Mouse (Mus musculus) adrenal gland (tissue): ENCODE data around the gene Oas1d.

ENCODE experiments used
- intact Hi-C: fragments of 180-260 bp; cut with DNase I; formaldehyde crosslinking; loops from one replicate; pipeline ENCODE4 v1.15.1; 2025

Oas1d gene

DNA sequence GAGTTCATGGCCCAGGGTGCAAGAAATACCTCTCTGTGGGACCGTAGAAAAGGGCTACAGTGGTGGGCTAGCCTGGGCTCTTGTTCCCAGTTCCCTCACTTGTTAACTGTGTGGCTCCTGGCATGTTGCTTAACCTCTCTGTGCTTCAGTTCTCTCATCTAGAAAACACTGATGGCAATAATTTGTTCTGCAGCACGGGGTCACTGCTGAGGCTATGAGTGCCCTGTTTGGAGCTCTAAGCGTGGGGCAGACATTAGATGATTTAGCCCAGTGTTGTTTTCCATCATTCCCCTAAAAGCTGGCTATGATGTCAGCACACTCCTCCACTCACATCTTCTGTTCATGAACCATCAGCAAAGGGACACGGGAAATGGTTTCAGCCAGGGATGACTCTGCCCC, 53.8 kb downstream of the Oas1d start:
- intact Hi-C loops = no loop called here

DNA sequence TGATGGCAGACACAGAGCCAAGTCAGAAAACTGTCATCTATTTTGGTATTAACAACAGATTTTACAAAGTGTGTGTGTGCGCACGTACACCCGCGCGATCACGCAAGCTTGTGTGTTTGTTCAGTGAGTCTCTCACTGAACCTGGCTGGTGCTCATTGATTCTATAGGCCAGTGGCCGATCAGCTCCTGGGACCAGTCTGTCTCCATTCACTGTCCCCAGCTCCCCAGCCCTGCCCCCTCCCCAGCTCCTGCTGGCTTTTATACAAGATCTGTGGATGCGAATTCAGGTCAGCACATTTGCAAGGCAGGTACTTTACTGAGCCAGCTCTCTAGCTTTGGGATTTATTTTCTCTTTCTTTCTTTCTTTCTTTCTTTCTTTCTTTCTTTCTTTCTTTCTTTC, 54.5 kb downstream of the Oas1d start:
- intact Hi-C loops = no loop called here

DNA sequence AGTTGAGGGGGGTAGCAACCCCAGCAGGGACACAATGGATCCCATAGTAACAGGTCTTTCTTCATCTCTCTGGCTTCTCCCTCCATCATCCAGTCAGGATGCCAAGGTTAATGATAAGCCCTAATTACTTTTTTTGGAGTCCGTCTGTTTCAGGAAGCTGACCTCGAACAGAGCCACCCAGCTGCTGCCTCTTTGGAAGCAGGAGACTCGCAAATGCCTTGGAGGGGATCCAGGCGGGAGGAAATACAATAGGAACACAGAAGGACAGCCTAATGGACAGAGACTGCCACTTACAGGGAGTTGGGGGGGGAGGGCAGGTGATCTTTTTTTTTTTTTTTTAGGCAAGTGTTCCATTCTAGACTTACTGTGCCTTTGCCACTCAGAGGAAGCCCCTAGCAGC, 55.4 kb downstream of the Oas1d start:
- intact Hi-C loops = no loop called here
